ENCODE assay signal across 8 mouse cellular contexts in genomic region chr9:63915976-63916375, GRCm38 (mm10).
DNase-seq lines count a peak whose midpoint lies in the region; ATAC-seq and TF ChIP-seq lines count a peak whose summit lies in the region.

No protein-coding gene starts in this region.

- peaks cover 18% of the 10 kb centered on the region for H3K27me3 ChIP-seq in liver, embryonic 12.5 days (replicated peaks)
- no peaks in the 10 kb centered on the region for H3K27me3 ChIP-seq in embryonic facial prominence, embryonic 11.5 days (ENCODE audit: control insufficient read depth, insufficient read depth, low read length)
- no peaks in the 10 kb centered on the region for H3K27me3 ChIP-seq in spleen, adult 2 months (ENCODE audit: control insufficient read depth, insufficient read depth, low read length)

- no peak overlapping the region for H3K9ac ChIP-seq in liver, embryonic 12.5 days
- no peak overlapping the region for H3K9ac ChIP-seq in embryonic facial prominence, embryonic 11.5 days (replicated peaks; ENCODE audit: low read length)

- DNase-seq in liver (peak; percentile 75), WW6 (ENCODE audit: low read depth, low spot score) (peak; percentile 54)
- DNase-seq in embryonic facial prominence, embryonic 11.5 days (ENCODE audit: low spot score), result peak; percentile 62
- DNase-seq in kidney, postnatal 14 days, result peak; percentile 63
- DNase-seq in lung, adult 2 months, result peak; percentile 73
- DNase-seq in spleen, adult 2 months (ENCODE audit: low read depth in 1 of 2, low spot score in 2 of 2), result peak in 1 of 2 experiments; percentile 44

- no peak overlapping the region for H3K4me2 ChIP-seq in liver, embryonic 12.5 days
- no peak overlapping the region for H3K4me2 ChIP-seq in embryonic facial prominence, embryonic 11.5 days (ENCODE audit: low read depth, low read length)

- H3K9me3 ChIP-seq in liver, embryonic 12.5 days (replicated peaks), result no peaks in the 10 kb centered on the region
- no peaks in the 10 kb centered on the region for H3K9me3 ChIP-seq in embryonic facial prominence, embryonic 11.5 days (replicated peaks; ENCODE audit: control insufficient read depth, low read length)

- no peak overlapping the region for H3K27ac ChIP-seq in liver, embryonic 12.5 days
- H3K27ac ChIP-seq in embryonic facial prominence, embryonic 11.5 days (replicated peaks; ENCODE audit: low read depth, low read length), result no peak overlapping the region
- H3K27ac ChIP-seq in spleen, adult 2 months (ENCODE audit: insufficient read depth, low read length), result no peak overlapping the region

- H3K4me1 ChIP-seq in liver, embryonic 12.5 days, result peaks cover 21% of the 10 kb centered on the region
- H3K4me1 ChIP-seq in embryonic facial prominence, embryonic 11.5 days (ENCODE audit: control insufficient read depth, insufficient read depth, low read length), result no peaks in the 10 kb centered on the region
- H3K4me1 ChIP-seq in lung, adult 2 months (ENCODE audit: control insufficient read depth, insufficient read depth, low read length), result peaks cover 6% of the 10 kb centered on the region
- no peaks in the 10 kb centered on the region for H3K4me1 ChIP-seq in spleen, adult 2 months (ENCODE audit: control insufficient read depth, insufficient read depth, insufficient read length)

- 39% methylated on average over 5 of the region's 5 CpGs for WGBS in liver, embryonic 12.5 days (ENCODE audit: insufficient replicate concordance)
- 73% methylated on average over 5 of the region's 5 CpGs for WGBS in embryonic facial prominence, embryonic 11.5 days
- 63% methylated on average over 5 of the region's 5 CpGs for WGBS in lung, adult 2 months
- WGBS in spleen, adult 2 months, result 45% methylated on average over 5 of the region's 5 CpGs

- TF ChIP-seq CTCF in lung, adult 2 months (IDR thresholded peaks at IDR 0.05; ENCODE audit: insufficient read depth, low read length), result peak; percentile 77
- TF ChIP-seq CTCF in spleen, adult 2 months (IDR thresholded peaks at IDR 0.05; ENCODE audit: extremely low read depth, insufficient read depth, insufficient read length, insufficient replicate concordance), result peak; percentile 44; the same call in 1 of the 2 replicates

- TF ChIP-seq POLR2A in lung, adult 2 months (IDR thresholded peaks at IDR 0.05; ENCODE audit: borderline replicate concordance, extremely low read depth, low read depth, low read length), result no peak
- TF ChIP-seq POLR2A in spleen, adult 2 months (IDR thresholded peaks at IDR 0.05; ENCODE audit: low read depth, low read length), result no peak

- no peak overlapping the region for H3K4me3 ChIP-seq in liver, embryonic 12.5 days
- no peak overlapping the region for H3K4me3 ChIP-seq in embryonic facial prominence, embryonic 11.5 days (ENCODE audit: low read depth, low read length)
- H3K4me3 ChIP-seq in lung, adult 2 months (replicated peaks; ENCODE audit: extremely low read depth, low read depth, low read length), result no peak overlapping the region
- no peak overlapping the region for H3K4me3 ChIP-seq in spleen, adult 2 months (ENCODE audit: extremely low read depth, insufficient read depth, insufficient read length)

- H3K36me3 ChIP-seq in liver, embryonic 12.5 days, result no peaks in the 10 kb centered on the region
- H3K36me3 ChIP-seq in embryonic facial prominence, embryonic 11.5 days (replicated peaks; ENCODE audit: control insufficient read depth, insufficient read depth, low read depth, low read length), result no peaks in the 10 kb centered on the region
- H3K36me3 ChIP-seq in spleen, adult 2 months (ENCODE audit: control insufficient read depth, insufficient read depth, low read length), result no peaks in the 10 kb centered on the region

- ATAC-seq in liver, embryonic 12.5 days, result no peak
- no peak for ATAC-seq in embryonic facial prominence, embryonic 11.5 days (replicated peaks; ENCODE audit: insufficient number of reproducible peaks, low FRiP score, low TSS enrichment, low read depth)
- ATAC-seq in erythroid progenitor cell, adult 5-6 weeks (replicated peaks; ENCODE audit: low FRiP score, poor library complexity, severe bottlenecking), result no peak
